Mouse (Mus musculus): ENCODE measurements around the gene Polr2b. TPM values are rescaled to one million over a fixed set of nuclear protein-coding genes. Genes with fewer than 3 reads are reported as not detected.

Gene Polr2b
- polyA plus RNA-seq, 1 experiment from 2014 or later = 78.9 TPM

DNA sequence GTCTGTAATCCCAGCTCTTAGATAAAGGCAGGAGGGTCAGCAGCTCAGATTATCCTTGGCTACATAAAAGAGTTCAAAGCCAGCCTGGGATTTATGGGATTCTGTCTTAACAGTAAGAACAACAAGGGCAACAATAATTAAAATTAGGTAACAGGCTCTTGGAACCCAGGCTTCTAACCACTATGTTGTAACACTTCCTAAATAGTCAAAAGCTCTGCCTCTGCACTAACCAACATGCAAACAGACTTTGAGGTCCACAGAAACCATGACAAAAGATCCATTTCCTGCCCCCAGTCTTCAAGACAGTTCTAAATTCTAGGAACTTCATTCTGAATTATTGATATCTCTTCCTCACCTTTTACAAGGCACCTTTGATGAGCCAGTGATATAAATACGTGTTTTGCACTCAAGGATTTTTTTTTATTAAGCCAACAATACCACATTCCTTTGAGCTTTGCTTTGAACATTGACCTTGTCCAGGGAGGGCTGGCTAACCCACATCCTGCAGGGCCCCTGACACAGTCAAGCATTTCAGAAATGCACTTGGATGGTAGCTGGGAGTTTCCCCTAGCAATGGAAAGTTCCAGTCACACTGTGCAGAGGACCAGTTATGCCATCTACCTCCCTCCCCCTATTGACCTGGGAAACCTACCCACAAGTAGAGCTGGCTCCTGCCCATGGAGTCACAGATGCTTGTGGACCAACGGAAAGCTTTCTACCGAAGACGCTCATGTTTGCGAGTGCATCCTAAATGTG is 74.0 kb downstream of the Polr2b start:
- no peak overlapping the region for H3K9ac ChIP-seq
- no peak overlapping the region for H3K4me3 ChIP-seq
- no peaks in the 10 kb centered on the region for H3K27me3 ChIP-seq
- 90% methylated on average over 5 of the region's 5 CpGs for WGBS
- no peak overlapping the region for H3K27ac ChIP-seq
- H3K9me3 ChIP-seq = no peaks in the 10 kb centered on the region
- H3K4me1 ChIP-seq = 0 out of 2 replicates have a peak, but pooled peaks cover 5% of the 10 kb centered on the region
- no peak for ATAC-seq (ENCODE audit: insufficient number of reproducible peaks, insufficient read depth, low FRiP score, low TSS enrichment)
- H3K36me3 ChIP-seq = no peaks in the 10 kb centered on the region
- no peak overlapping the region for H3K4me2 ChIP-seq (replicated peaks)

GRCm38 (mm10) chr5:77384724-77385123 is 74.8 kb downstream of the Polr2b start:
- 0 out of 2 replicates have a peak, but pooled peaks cover 2% of the 10 kb centered on the region for H3K4me1 ChIP-seq
- H3K9me3 ChIP-seq = no peaks in the 10 kb centered on the region
- no peaks in the 10 kb centered on the region for H3K36me3 ChIP-seq
- H3K4me2 ChIP-seq (replicated peaks) = no peak overlapping the region
- 86% methylated on average over 9 of the region's 9 CpGs for WGBS
- H3K9ac ChIP-seq = no peak overlapping the region
- H3K27me3 ChIP-seq = no peaks in the 10 kb centered on the region
- no peak overlapping the region for H3K27ac ChIP-seq
- no peak for ATAC-seq (ENCODE audit: insufficient number of reproducible peaks, insufficient read depth, low FRiP score, low TSS enrichment)
- no peak overlapping the region for H3K4me3 ChIP-seq

DNA sequence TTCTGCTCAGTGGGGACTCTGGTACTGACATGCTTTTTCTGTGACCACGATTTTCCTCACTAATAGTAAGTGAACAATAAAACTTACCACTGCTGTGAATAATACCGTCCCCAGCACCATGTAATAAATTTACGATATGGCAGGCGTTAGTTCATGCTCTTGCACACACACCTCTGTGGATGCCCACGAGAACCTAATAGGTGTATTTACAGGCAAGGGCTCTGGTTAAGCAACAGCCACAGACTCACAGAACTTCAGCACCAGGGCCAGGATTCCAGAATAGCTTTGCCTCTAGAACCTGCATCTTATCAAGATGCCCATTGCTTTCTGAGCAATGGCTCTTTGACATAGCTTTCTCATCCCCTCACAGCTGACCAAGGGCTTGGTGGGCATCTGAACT is 75.3 kb downstream of the Polr2b start:
- no peak overlapping the region for H3K9ac ChIP-seq
- no peaks in the 10 kb centered on the region for H3K9me3 ChIP-seq
- no peaks in the 10 kb centered on the region for H3K4me1 ChIP-seq
- no peak overlapping the region for H3K4me3 ChIP-seq
- WGBS = 87% methylated on average over 5 of the region's 5 CpGs
- H3K27me3 ChIP-seq = no peaks in the 10 kb centered on the region
- no peak overlapping the region for H3K27ac ChIP-seq
- no peaks in the 10 kb centered on the region for H3K36me3 ChIP-seq
- ATAC-seq (ENCODE audit: insufficient number of reproducible peaks, insufficient read depth, low FRiP score, low TSS enrichment) = no peak
- no peak overlapping the region for H3K4me2 ChIP-seq (replicated peaks)

- WGBS = 86% methylated on average over 6 of the region's 6 CpGs
- ATAC-seq (ENCODE audit: insufficient number of reproducible peaks, insufficient read depth, low FRiP score, low TSS enrichment) = no peak
- no peak overlapping the region for H3K27ac ChIP-seq
- H3K4me2 ChIP-seq (replicated peaks) = no peak overlapping the region
- H3K36me3 ChIP-seq = no peaks in the 10 kb centered on the region
- no peaks in the 10 kb centered on the region for H3K27me3 ChIP-seq
- H3K4me1 ChIP-seq = no peaks in the 10 kb centered on the region
- no peak overlapping the region for H3K9ac ChIP-seq
- no peak overlapping the region for H3K4me3 ChIP-seq
- H3K9me3 ChIP-seq = no peaks in the 10 kb centered on the region
Observed at GRCm38 (mm10) chr5:77385900-77386595, 76.1 kb downstream of the Polr2b start.

DNA sequence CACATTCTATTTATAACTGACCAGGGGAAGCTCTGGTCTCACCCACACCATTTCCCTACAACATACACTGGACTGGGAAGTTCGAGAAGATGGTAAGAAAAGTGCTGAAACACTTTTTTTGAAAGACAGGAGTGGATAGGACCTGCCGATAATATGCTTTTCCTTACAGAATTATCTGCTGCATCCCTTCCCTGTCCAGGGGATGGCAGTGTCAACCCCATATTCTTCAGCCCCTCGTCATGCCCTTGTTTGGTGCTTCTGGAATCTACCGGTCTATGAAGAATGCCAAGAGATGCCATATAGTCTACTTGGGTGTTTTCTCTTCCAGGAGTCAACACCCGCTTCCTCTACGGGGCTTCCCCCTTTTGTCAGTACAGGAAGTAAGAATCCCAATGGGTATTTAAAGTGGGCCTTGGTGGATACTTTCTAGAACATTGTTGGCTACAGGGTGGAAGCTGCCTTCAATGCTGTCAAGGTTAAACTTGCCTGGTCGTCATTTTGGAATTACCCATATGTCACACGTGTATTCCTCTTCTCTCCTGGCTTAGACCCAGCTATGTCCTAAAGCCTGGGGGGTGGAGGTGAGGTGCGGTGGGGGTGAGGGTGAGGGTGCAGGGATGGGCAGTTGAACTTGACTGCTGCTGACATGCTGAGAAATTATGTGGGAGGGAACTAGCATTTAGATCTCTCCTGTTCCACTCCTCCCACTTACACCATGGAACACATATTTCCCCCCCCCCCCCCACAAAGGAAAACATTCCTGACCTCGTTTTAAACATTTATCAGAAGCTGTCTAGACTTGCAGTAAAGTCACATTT is 76.9 kb downstream of the Polr2b start:
- H3K4me1 ChIP-seq = no peaks in the 10 kb centered on the region
- H3K4me2 ChIP-seq (replicated peaks) = no peak overlapping the region
- no peaks in the 10 kb centered on the region for H3K36me3 ChIP-seq
- H3K27ac ChIP-seq = no peak overlapping the region
- no peak overlapping the region for H3K9ac ChIP-seq
- H3K27me3 ChIP-seq = no peaks in the 10 kb centered on the region
- no peak overlapping the region for H3K4me3 ChIP-seq
- no peak for ATAC-seq (ENCODE audit: insufficient number of reproducible peaks, insufficient read depth, low FRiP score, low TSS enrichment)
- 70% methylated on average over 10 of the region's 10 CpGs for WGBS
- no peaks in the 10 kb centered on the region for H3K9me3 ChIP-seq

- Histone ChIP-seq H3K4me2 (replicated peaks) (no peak overlapping the region), H3K4me3 (no peak overlapping the region), H3K4me1 (no peaks in the 10 kb centered on the region), H3K27ac (no peak overlapping the region), H3K27me3 (no peaks in the 10 kb centered on the region), H3K36me3 (no peaks in the 10 kb centered on the region), H3K9me3 (no peaks in the 10 kb centered on the region), H3K9ac (no peak overlapping the region)
- no peak for ATAC-seq (ENCODE audit: insufficient number of reproducible peaks, insufficient read depth, low FRiP score, low TSS enrichment)
- WGBS = 67% methylated on average over 8 of the region's 8 CpGs
Observed at GRCm38 (mm10) chr5:77387414-77387704, 77.4 kb downstream of the Polr2b start.

DNA sequence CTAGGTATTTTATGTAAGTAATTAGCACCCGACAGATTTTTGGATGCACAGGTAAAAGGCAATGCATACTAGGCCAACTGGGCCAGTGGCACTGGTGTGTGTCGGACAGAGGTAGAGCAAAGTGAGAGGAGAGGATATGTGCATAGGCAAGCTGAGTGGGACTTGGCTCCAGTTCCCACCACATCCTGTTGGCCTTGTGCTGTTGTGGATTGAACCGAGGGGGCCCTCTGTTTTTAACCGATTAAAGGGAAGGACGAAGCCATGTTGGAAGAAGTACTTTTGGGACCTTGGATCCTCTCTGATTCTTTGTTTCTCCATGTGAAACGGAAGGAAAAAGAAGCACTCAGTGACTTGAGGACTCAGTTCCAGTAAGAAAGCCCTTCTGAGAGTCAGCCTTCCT is 78.4 kb downstream of the Polr2b start:
- Histone ChIP-seq H3K9ac (no peak overlapping the region), H3K4me3 (no peak overlapping the region), H3K36me3 (no peaks in the 10 kb centered on the region), H3K4me1 (no peaks in the 10 kb centered on the region), H3K9me3 (no peaks in the 10 kb centered on the region), H3K27ac (no peak overlapping the region), H3K27me3 (no peaks in the 10 kb centered on the region), H3K4me2 (replicated peaks) (no peak overlapping the region)
- 86% methylated on average over 6 of the region's 6 CpGs for WGBS
- no peak for ATAC-seq (ENCODE audit: insufficient number of reproducible peaks, insufficient read depth, low FRiP score, low TSS enrichment)

DNA sequence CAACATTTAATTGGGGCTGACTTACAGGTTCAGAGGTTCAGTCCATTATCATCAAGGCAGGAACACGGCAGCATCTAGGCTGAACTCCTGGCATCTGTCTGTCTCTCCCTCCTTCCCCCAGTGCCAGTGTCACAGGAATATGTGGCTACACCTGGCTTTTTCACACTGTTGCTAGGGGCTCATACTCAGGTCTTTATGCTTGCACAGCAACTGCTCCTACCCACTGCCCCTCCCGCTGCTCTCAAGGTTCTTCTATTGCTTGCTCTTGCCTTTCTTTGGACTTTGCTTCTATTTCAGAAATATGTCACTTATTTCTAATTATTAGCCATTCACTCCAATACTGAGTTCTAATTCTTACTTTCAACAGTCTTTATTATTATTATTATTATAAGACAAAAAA is 80.3 kb downstream of the Polr2b start:
- ATAC-seq (ENCODE audit: insufficient number of reproducible peaks, insufficient read depth, low FRiP score, low TSS enrichment) = no peak
- Histone ChIP-seq H3K4me2 (replicated peaks) (no peak overlapping the region), H3K4me1 (no peaks in the 10 kb centered on the region), H3K27ac (no peak overlapping the region), H3K9me3 (no peaks in the 10 kb centered on the region), H3K4me3 (no peak overlapping the region), H3K36me3 (no peaks in the 10 kb centered on the region), H3K9ac (no peak overlapping the region), H3K27me3 (no peaks in the 10 kb centered on the region)
- WGBS = 83% methylated on average over 2 of the region's 2 CpGs

DNA sequence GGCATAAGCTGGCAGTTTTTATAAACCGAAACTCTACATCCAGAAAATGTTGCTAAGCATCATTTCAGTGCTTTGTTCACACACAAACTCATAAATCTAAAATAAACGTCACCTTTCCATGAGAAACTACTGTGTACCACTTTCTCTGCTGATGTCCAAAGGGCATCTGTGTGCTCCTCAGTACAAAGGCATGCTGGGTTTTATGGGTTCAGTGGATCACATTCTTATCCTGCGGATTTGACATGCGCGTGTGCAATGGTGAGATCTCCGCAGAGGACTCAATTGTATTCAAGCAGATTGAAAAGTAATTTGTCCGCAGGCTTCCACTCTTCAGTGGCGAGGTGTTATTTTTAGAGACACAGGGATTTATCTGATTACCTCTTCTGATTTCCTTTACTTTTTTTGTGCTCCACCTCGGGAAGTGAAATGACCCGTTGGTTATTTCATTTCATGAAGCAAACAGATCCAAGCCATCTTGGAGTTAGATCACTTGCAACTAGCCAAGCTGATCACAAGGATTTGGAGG is 83.2 kb downstream of the Polr2b start:
- no peak for ATAC-seq (ENCODE audit: insufficient number of reproducible peaks, insufficient read depth, low FRiP score, low TSS enrichment)
- no peaks in the 10 kb centered on the region for H3K9me3 ChIP-seq
- 87% methylated on average over 10 of the region's 10 CpGs for WGBS

GRCm38 (mm10) chr5:77393990-77394618 is 84.2 kb downstream of the Polr2b start:
- H3K4me3 ChIP-seq = no peak overlapping the region
- no peak overlapping the region for H3K27ac ChIP-seq
- H3K4me2 ChIP-seq (replicated peaks) = no peak overlapping the region
- no peaks in the 10 kb centered on the region for H3K36me3 ChIP-seq
- no peaks in the 10 kb centered on the region for H3K4me1 ChIP-seq
- ATAC-seq (ENCODE audit: insufficient number of reproducible peaks, insufficient read depth, low FRiP score, low TSS enrichment) = no peak
- 70% methylated on average over 9 of the region's 9 CpGs for WGBS
- H3K27me3 ChIP-seq = no peaks in the 10 kb centered on the region
- no peak overlapping the region for H3K9ac ChIP-seq
- H3K9me3 ChIP-seq = no peaks in the 10 kb centered on the region

More for the DNA sequence above, 83.2 kb downstream of the Polr2b start:
- Histone ChIP-seq H3K27ac (no peak overlapping the region), H3K4me1 (no peaks in the 10 kb centered on the region), H3K4me3 (no peak overlapping the region), H3K4me2 (replicated peaks) (no peak overlapping the region), H3K27me3 (no peaks in the 10 kb centered on the region), H3K9ac (no peak overlapping the region), H3K36me3 (no peaks in the 10 kb centered on the region)

DNA sequence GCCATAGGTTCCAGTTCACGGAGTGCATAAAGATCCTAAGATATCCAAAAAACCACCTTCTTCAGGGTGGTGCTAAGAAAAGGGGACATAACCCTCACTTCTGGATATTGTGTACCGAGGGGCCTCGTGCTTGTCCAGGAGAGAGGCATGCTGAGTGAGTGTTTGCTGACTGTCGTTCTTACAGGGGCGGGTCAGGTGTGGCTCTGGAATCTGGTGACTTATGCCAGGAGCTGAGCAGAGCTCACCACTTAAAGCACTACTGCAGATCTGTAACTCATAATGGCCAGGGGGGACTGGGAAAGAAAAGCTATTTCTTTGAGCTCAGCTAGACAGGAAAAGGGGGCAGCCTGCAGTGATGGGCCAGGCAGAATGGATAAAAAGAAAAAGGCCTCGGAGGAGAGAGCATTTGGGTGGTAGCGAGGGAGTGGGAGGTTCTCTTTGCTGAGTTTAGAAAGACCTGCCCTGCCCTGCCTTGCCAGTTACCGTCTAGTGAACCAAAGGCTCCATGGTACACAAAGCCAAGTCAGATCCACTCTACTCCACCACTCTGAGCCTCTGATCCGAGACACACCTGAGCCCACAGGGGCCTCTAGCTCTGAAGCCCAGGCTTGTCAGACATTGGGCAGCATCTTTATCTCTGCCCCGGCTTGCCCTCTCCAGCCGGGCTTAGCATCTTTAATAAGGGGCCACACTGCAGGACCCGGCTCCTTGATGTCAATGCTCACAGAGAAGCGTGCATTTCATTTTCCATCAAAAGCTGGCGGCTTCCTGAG is 88.5 kb downstream of the Polr2b start:
- 65% methylated on average over 14 of the region's 14 CpGs for WGBS
- Histone ChIP-seq H3K4me2 (replicated peaks) (no peak overlapping the region), H3K36me3 (no peaks in the 10 kb centered on the region), H3K27ac (no peak overlapping the region), H3K9me3 (no peaks in the 10 kb centered on the region), H3K4me3 (no peak overlapping the region), H3K4me1 (0 out of 2 replicates have a peak, but pooled peaks cover 5% of the 10 kb centered on the region), H3K27me3 (no peaks in the 10 kb centered on the region), H3K9ac (no peak overlapping the region)
- no peak for ATAC-seq (ENCODE audit: insufficient number of reproducible peaks, insufficient read depth, low FRiP score, low TSS enrichment)
